Mouse (Mus musculus) megakaryocyte progenitor cell, adult 5-6 weeks (primary cell): ENCODE data around the gene Crtam. TPM values are rescaled to one million over a fixed set of nuclear protein-coding genes. Genes with fewer than 3 reads are reported as not detected.

Experiments
- total RNA-seq, 2 experiments: library from RNA; stranded (forward) in 1 of 2; stranded (reverse) in 1 of 2; fragments of 157-497, 149-512 nt in 1 of 2; fragments of 200-1000 nt in 1 of 2; gene quantifications; 2 replicates each; pipeline versions ENCODE4 v1.2.3 to v1.2.4; 2015 to 2017

Crtam gene
- total RNA-seq, 2 experiments from 2014 or later: not detected

Other genes with a start within 250 kb of the Crtam start
- gene Hspa8, start 203.6 kb downstream of the Crtam start, total RNA-seq (2015): 3,635 and 4,207 TPM in 2 replicates
- gene Hspa8, start 203.6 kb downstream of the Crtam start, total RNA-seq (2017): 4,709 and 5,125 TPM in 2 replicates
- not detected in 2 replicates for gene Bsx, start 130.5 kb downstream of the Crtam start, total RNA-seq (2015)
- gene Bsx, start 130.5 kb downstream of the Crtam start, total RNA-seq (2017): not detected in 2 replicates
- not detected in 2 replicates for gene Jhy, start 40.5 kb downstream of the Crtam start, total RNA-seq (2015)
- not detected in 2 replicates for gene Jhy, start 40.5 kb downstream of the Crtam start, total RNA-seq (2017)
- 8.8 and 9.9 TPM in 2 replicates for gene Ubash3b, start 157.1 kb upstream of the Crtam start, total RNA-seq (2015)
- 5.3 and 5.8 TPM in 2 replicates for gene Ubash3b, start 157.1 kb upstream of the Crtam start, total RNA-seq (2017)